Mouse (Mus musculus): ENCODE results near the gene Il22.
"Not testable (repeated sequence)": the region's sequence is repeated elsewhere in the genome, so short reads cannot be mapped to it uniquely, and the experiment has no call there.

DNA sequence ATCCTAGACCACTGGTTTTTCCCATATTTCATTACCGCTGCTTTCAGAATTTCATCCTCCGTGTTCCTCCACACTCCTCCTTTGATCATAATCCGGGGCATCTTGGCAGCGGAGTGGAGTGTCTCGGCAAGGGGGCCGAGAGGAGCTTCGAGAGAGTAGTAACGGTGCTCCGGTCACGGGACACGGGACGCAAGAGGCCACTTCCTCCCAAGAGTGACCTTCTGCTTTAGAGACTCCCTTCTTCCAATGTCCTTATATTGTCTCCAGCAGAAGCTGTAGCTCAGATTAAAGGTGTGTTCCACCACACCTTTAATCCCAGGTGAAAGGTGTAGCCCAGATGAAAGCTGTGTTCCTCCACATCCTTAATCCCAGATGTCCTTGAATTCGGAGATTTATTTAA is 35.9 kb downstream of the Il22 start, which contains the start of gene Gm32717:
- TF ChIP-seq CTCF (IDR thresholded peaks at IDR 0.05; ENCODE audit: low read depth, low read length); GATA1 (IDR thresholded peaks at IDR 0.05; ENCODE audit: borderline replicate concordance, low read length): not testable (repeated sequence)
